Mouse (Mus musculus) left cerebral cortex, postnatal 4 days (tissue): ENCODE measurements around the gene Mipep. TPM values are rescaled to one million over a fixed set of nuclear protein-coding genes. Genes with fewer than 3 reads are reported as not detected.

ENCODE experiments used
- DNase-seq: peaks from one replicate; pipeline ENCODE4 v3.0.0-alpha.2; 2022
- intact Hi-C: fragments of 180-260 bp; cut with DNase I; formaldehyde crosslinking; loops from one replicate; pipeline ENCODE4 v1.15.1; 2025
- total RNA-seq, 2 experiments: library from RNA; stranded (reverse); gene quantifications; 2 replicates each; pipeline ENCODE4 v1.2.3; 2021

Gene Mipep
- total RNA-seq, 2 experiments from 2014 or later = 23.3 to 25.3 TPM

DNA sequence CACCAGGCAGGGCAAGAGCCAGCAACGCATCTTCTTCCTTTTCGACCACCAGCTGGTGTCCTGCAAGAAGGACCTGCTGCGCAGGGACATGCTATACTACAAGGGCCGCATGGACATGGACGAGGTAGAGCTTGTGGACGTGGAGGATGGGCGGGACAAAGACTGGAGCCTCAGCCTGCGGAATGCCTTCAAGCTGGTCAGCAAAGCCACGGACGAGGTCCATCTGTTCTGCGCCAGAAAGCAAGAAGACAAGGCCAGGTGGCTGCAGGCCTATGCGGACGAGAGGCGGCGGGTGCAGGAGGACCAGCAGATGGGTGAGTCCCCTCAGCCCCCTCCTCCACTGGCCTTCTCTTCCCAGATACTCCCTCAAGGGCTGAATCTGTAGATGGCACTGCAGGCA is 28.1 kb upstream of the Mipep start:
- intact Hi-C loops = no loop called here
- DNase-seq = peak; percentile 63

DNA sequence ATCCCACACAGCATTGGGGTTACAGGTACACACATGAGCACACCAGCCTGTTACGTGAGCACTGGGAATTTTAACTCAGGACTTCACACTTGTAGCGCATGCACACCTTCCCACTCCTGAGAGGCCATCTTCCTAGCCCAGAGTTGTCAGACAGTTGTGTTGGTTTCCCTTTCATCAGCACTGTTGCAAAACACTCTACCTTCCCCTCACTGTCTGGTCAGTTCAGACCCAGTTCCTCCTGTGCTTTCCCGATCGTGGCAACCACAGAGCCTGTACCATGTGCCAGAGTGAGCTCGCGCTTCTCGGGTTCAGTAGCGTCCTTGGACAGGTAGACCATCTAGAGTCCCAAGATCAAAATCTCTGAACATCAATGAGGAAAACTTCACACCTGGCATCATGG is 27.1 kb upstream of the Mipep start:
- intact Hi-C loops = no loop called here
- no peak for DNase-seq

- intact Hi-C loops = no loop called here
Measured at GRCm38 (mm10) chr14:60757722-60758121, 26.7 kb upstream of the Mipep start.

DNA sequence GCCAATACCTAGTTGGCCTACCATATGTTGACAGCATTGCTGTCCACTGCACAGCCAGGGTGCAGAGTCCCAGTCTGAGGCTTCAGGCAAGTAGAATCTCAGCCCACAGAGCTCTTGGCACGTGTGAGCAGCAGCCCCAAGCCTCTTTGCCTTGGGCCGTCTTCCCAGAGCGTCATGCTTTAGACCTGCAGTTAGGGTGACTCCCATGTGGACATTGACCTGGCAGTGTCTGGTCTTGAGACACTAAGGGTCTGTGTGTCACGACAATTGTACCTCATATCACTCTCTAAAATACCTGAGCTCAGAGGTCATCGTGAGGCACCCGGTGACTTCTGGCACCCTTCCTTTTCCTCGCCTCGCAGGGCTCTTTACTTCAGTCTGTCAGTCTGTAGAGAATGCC is 25.3 kb upstream of the Mipep start:
- DNase-seq = no peak
- intact Hi-C loops = no loop called here

More at GRCm38 (mm10) chr14:60757722-60758121, 26.7 kb upstream of the Mipep start:
- DNase-seq = no peak

GRCm38 (mm10) chr14:60761801-60762200 is 22.6 kb upstream of the Mipep start:
- intact Hi-C loops = no loop called here
- no peak for DNase-seq

GRCm38 (mm10) chr14:60762754-60763153 is 21.6 kb upstream of the Mipep start:
- intact Hi-C loops = no loop called here
- no peak for DNase-seq

- no peak for DNase-seq
- intact Hi-C loops = no loop called here
Measured at GRCm38 (mm10) chr14:60763746-60764145, 20.6 kb upstream of the Mipep start.

- no peak for DNase-seq
- intact Hi-C loops = no loop called here
Measured at GRCm38 (mm10) chr14:60764526-60764925, 19.8 kb upstream of the Mipep start.

DNA sequence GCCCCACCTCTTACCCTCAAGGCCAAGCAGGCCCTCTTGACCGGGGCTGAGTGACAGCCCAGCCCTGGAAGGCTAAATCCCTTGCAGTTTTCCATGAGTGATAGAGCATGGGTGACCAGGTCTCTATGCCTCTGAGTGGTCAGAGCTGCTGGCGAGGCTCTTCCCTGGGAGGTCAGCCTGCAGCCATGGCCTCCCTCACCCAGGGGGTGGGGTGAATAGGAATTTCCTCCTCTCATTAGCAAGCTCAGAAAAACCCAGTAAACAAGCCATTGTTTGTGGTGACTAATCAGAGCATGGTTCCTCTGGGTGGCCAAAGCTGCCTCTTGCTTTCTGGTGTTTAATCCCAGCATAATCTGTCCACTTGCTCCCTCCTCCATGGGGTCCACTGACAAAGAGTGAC is 19.3 kb upstream of the Mipep start:
- intact Hi-C loops = no loop called here
- no peak for DNase-seq

GRCm38 (mm10) chr14:60767884-60768283 is 16.5 kb upstream of the Mipep start, which contains the start of gene C1qtnf9:
Gene C1qtnf9, plus strand, starts transcription at chr14:60768134.
- intact Hi-C loops = no loop called here
- DNase-seq = no peak

DNA sequence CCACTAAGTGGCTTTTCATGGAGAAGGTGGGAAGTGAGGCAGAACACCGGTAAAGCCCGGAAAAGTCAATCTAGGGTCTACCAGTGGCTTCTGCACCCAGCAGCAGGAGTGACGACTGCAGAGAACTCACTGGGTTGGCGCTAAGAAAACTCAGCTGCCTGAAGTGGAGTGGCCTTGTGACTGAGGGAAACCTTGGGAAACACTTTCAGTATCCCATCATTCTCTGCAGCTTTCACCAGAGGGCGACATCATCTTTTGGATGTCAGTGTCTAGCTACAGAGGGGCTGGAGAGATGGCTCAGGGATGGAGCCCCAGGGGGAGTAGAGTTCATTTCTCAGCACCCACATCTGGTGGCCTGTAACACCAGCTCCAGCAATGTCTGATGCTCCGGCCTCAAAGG is 15.0 kb upstream of the Mipep start:
- intact Hi-C loops = no loop called here
- no peak for DNase-seq

GRCm38 (mm10) chr14:60770594-60770993 is 13.8 kb upstream of the Mipep start:
- intact Hi-C loops = loop anchor here (5.0 kb wide), 1 partner anchor 258 kb away; no protein-coding TSS in a partner anchor
- DNase-seq = no peak

DNA sequence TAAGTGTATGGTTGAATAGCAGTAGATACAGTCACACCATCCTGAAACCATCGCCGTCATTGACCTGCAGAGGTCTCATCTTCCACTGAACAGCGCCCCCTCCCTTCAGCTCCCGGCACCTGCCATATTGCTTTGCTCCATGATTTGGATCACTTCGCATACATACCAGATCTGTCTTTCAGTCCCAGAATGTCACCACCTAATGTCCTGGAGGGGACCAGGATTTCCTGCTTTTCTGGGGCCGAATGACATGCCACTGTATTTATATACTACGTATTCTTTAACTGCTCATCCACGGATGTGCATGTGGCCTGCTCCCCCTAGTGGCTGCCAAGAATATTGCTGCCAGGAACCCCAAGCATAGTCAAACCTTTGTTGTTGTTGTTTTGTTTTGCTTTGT is 13.3 kb upstream of the Mipep start:
- peak; percentile 79 for DNase-seq
- intact Hi-C loops = loop anchor here (5.0 kb wide), 1 partner anchor 259 kb away; no protein-coding TSS in a partner anchor

DNA sequence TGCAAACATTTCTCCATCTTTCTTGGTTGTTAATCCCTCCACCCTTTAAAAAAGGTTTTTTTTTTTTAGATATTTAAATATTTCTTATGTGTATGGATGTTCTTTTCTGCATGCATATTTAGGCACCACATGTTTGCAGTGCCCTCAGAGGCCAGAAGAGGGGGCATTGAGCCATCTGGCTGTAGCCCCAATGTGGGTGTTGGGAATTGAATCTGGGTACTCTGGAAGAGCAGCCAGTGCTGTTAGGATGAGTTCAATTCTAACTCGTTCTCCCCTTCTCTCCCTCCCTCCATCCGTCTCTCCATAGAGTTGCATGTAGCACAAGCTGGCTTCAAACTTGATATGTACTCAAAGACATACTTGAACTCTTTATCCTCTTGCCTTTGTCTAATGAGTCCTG is 10.9 kb upstream of the Mipep start:
- no peak for DNase-seq
- intact Hi-C loops = loop anchor here (5.0 kb wide), 1 partner anchor 261 kb away; no protein-coding TSS in a partner anchor

- no peak for DNase-seq
- intact Hi-C loops = no loop called here
Measured at GRCm38 (mm10) chr14:60776521-60776920, 7.9 kb upstream of the Mipep start.

DNA sequence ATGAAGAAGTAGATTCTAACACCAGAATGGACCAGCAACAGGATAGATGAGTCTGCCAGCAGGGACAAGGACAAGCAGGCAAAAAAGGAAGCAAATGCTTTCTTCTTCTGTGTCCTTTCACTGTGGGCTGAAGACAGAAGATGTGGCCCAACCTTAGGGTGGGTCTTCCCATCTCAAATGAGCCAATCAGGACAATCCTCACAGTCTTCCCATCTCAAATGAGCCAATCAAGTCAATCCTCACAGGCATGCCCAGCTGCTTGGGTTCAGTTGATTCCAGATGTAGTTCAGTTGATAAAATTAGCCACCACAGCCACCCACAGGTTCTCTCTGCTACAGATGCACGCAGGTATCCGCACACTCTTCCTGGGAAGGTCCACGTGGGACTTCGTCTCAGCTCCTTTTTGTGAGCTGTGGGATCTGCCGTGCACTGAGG is 6.9 kb upstream of the Mipep start:
- no peak for DNase-seq
- intact Hi-C loops = no loop called here

GRCm38 (mm10) chr14:60779198-60779597 is 5.2 kb upstream of the Mipep start:
- intact Hi-C loops = no loop called here
- no peak for DNase-seq

GRCm38 (mm10) chr14:60782121-60782656 is 2.2 kb upstream of the Mipep start:
- intact Hi-C loops = no loop called here

GRCm38 (mm10) chr14:60783196-60783595 is 1.2 kb upstream of the Mipep start:
- intact Hi-C loops = no loop called here
- DNase-seq = no peak

More at GRCm38 (mm10) chr14:60782121-60782656, 2.2 kb upstream of the Mipep start:
- no peak for DNase-seq

GRCm38 (mm10) chr14:60790103-60790502 is 5.7 kb downstream of the Mipep start:
- intact Hi-C loops = no loop called here

DNA sequence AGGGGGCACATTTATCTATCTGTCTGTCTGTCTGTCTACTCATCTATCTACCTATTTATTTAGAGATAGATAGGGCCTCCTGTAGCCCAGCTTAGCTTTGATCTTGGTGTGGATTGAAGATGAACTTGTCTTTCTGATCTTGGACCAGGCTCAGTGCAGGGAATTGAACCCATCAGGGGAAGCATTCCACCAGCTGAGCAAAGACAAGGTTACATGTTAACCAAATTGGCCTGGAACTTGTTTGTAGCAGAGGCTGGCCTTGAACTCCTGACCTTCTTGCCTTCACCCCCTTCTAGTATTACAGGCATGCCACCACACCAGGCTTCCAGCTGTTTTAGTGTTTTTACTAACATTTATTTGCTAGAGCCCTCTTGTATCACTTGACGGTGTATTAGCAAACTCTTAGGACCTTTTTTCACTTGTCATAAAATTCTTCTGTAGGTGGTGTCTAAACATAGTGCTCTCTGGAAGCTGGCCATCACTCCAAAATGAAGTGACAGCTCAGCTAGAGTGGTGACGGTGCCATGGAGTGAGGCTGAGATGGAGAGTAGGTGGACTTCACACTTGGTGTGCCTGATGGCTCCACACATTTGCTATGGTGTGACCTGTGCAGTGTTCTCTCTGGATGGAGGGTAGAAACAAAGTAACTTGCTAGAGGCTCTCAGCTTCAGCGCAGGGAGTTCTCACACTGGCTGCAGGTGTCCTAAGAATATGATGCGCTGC is 12.4 kb downstream of the Mipep start:
- intact Hi-C loops = loop anchor here (5.0 kb wide), 1 partner anchor 496 kb away; no protein-coding TSS in a partner anchor

More at GRCm38 (mm10) chr14:60790103-60790502, 5.7 kb downstream of the Mipep start:
- peak; percentile 51 for DNase-seq

DNA sequence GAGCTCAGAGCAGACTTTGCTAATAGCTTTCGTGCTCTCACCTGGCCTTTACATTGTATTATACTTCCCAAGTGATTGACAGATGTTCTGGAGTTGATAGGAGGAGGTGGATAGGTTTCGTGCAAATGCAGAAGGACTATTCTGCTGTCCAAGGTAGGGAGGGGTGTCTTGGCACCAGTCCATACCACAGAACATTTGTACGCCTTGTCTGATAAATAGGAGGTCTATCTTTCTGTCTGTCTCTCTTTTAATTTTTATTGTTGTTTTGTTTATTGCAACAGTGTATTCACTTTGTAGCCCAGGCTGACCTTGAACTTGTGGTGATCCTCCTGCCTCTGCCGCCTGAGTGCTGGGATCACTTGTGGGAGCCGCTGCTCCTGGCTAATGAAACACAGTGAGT is 13.2 kb downstream of the Mipep start:
- intact Hi-C loops = loop anchor here (5.0 kb wide), 1 partner anchor 495 kb away; no protein-coding TSS in a partner anchor
- no peak for DNase-seq

More for the DNA sequence above, 12.4 kb downstream of the Mipep start:
- no peak for DNase-seq
